Mouse (Mus musculus): ENCODE data around the gene Krt23.

The Krt23 gene

GRCm38 (mm10) chr11:99492733-99493573 lies at the start of gene Krt23:
Gene Krt23 (minus strand): TSS chr11:99493137.
- DNase-seq (ENCODE audit: low read depth, low spot score) = no peak

GRCm38 (mm10) chr11:99539721-99540120 lies 46.8 kb upstream of the Krt23 start:
- no peak for DNase-seq (ENCODE audit: low read depth, low spot score)

- no peak for DNase-seq (ENCODE audit: low read depth, low spot score)
These were observed 28.4 kb upstream of the Krt23 start, which contains the start of gene Krt39 for GRCm38 (mm10) chr11:99521288-99521860. Gene Krt39 (minus strand): TSS chr11:99521338.

GRCm38 (mm10) chr11:99514098-99514497 lies 21.2 kb upstream of the Krt23 start:
- DNase-seq (ENCODE audit: low read depth, low spot score) = no peak

- no peak for DNase-seq (ENCODE audit: low read depth, low spot score)
These were observed 7.3 kb upstream of the Krt23 start for GRCm38 (mm10) chr11:99500095-99500805.

GRCm38 (mm10) chr11:99496460-99496859 lies 3.5 kb upstream of the Krt23 start:
- no peak for DNase-seq (ENCODE audit: low read depth, low spot score)

GRCm38 (mm10) chr11:99494741-99495140 lies 1.8 kb upstream of the Krt23 start:
- DNase-seq (ENCODE audit: low read depth, low spot score) = no peak

- no peak for DNase-seq (ENCODE audit: low read depth, low spot score)
These were observed 575 bp upstream of the Krt23 start for GRCm38 (mm10) chr11:99493574-99493850.

GRCm38 (mm10) chr11:99491040-99491439 lies 1.9 kb downstream of the Krt23 start:
- no peak for DNase-seq (ENCODE audit: low read depth, low spot score)

GRCm38 (mm10) chr11:99490624-99491023 lies 2.3 kb downstream of the Krt23 start:
- DNase-seq (ENCODE audit: low read depth, low spot score) = no peak

GRCm38 (mm10) chr11:99489233-99489632 lies 3.7 kb downstream of the Krt23 start:
- no peak for DNase-seq (ENCODE audit: low read depth, low spot score)

GRCm38 (mm10) chr11:99474981-99475380 lies 18.0 kb downstream of the Krt23 start:
- no peak for DNase-seq (ENCODE audit: low read depth, low spot score)

- no peak for DNase-seq (ENCODE audit: low read depth, low spot score)
These were observed 19.5 kb downstream of the Krt23 start for GRCm38 (mm10) chr11:99473433-99473832.

GRCm38 (mm10) chr11:99472405-99472804 lies 20.5 kb downstream of the Krt23 start:
- DNase-seq (ENCODE audit: low read depth, low spot score) = no peak

- DNase-seq (ENCODE audit: low read depth, low spot score) = no peak
These were observed 21.0 kb downstream of the Krt23 start for GRCm38 (mm10) chr11:99471946-99472345.

GRCm38 (mm10) chr11:99469228-99469627 lies 23.7 kb downstream of the Krt23 start:
- no peak for DNase-seq (ENCODE audit: low read depth, low spot score)

GRCm38 (mm10) chr11:99468566-99468965 lies 24.4 kb downstream of the Krt23 start:
- no peak for DNase-seq (ENCODE audit: low read depth, low spot score)

- DNase-seq (ENCODE audit: low read depth, low spot score) = no peak
These were observed 26.6 kb downstream of the Krt23 start for GRCm38 (mm10) chr11:99466316-99466715.

GRCm38 (mm10) chr11:99464836-99465235 lies 28.1 kb downstream of the Krt23 start:
- DNase-seq (ENCODE audit: low read depth, low spot score) = peak; percentile 59

GRCm38 (mm10) chr11:99463155-99463554 lies 29.8 kb downstream of the Krt23 start:
- peak; percentile 46 for DNase-seq (ENCODE audit: low read depth, low spot score)

- DNase-seq (ENCODE audit: low read depth, low spot score) = no peak
These were observed 31.2 kb downstream of the Krt23 start for GRCm38 (mm10) chr11:99461736-99462135.

GRCm38 (mm10) chr11:99458887-99459286 lies 34.0 kb downstream of the Krt23 start:
- DNase-seq (ENCODE audit: low read depth, low spot score) = no peak

- no peak for DNase-seq (ENCODE audit: low read depth, low spot score)
These were observed 38.2 kb downstream of the Krt23 start for GRCm38 (mm10) chr11:99454759-99455158.
